Mouse (Mus musculus) left cerebral cortex, postnatal 10 days (tissue): Measurements from ENCODE around the gene Arhgap31. TPM values are rescaled to one million over a fixed set of nuclear protein-coding genes. Genes with fewer than 3 reads are reported as not detected.

Experiments used
- DNase-seq, 2 experiments: peaks; one replicate each; pipeline ENCODE4 v3.0.0; 2021 to 2022; ENCODE audit warnings: low spot score in 2 of 2, mixed read lengths in 1 of 2; ENCODE audit errors: extremely low spot score in 1 of 2
- intact Hi-C: fragments of 180-260 bp; cut with DNase I; formaldehyde crosslinking; loops from one replicate; pipeline ENCODE4 v1.15.1; 2025
- total RNA-seq, 2 experiments: library from RNA; stranded (reverse); gene quantifications; 2 replicates each; pipeline ENCODE4 v1.2.3; 2021

The Arhgap31 gene
- total RNA-seq, 2 experiments from 2014 or later = 17.7 to 18.9 TPM

DNA sequence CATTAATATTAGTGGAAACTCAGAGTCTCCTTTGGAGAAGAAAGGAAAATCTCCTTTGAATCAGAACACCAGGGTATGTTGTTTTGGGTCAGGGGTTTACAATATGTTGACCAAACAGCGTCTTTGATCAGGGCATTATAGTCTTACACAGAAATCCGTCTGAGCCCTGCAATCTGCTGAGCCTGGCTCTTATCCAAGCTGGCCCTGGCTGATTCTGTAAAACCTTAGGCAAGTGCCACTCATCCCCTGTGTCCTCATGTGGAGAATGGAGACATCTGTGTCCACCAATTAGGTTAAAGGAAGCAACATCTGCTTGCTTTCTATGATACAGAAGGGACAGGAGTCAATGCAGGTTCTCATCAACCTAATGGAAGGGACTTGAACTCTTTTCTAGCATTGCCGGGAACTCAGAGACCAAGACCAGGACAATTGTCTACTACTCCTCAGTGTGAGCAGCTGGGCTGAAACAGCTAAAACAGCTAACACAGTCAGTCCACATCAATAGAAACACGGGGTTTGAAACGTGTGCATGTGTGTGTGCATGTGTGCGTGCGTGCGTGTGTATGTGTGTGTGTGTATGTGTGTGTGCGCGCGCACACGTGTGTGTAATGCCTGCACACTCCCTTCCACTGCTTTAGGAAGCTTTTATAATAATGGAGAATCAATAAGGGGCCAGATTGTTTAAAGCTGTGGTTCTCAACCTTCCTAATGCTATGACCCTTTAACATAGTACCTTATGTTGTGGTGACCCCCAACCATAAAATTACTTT, 42.3 kb downstream of the Arhgap31 start:
- DNase-seq = no peak
- intact Hi-C loops = no loop called here

DNA sequence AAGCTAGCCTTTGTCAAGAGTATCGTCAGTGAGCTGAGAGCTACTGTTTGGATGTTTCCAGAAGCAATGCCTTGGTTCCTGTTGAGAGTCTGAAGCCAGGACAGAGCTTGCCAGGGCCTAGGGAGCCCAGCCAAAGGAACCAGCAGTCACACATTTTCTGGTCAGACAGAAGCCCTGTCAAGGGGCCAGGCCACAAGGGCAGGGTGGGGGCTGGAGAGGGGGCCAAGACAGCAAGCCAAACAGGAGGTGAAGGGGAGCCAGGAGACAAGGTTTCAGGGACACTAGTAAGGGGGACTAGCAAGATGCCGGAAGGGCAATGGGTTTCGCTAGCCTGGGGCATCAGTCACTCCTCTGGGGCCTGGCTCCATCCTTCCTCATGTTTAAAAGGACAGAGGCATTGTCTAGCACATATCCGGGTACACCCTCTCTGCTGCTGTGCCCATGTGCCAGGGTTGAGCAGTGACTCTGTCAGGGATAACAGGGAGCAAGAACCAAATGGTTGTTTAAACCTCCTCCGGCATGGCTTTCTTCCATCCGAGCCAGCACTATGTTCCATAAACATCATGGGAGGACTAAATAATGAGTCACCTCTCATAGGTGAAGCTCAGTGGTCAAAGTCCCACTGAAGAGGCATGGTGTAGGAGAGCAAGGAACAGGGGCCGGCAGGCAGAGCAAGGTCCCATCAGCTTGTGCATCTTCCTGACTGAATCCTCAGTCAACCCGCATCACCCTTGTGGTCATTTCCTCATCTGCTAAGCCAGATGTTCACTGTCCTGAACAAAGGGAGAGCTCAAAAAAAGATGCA, 44.0 kb downstream of the Arhgap31 start:
- DNase-seq = peak; percentile 34 to 53
- intact Hi-C loops = no loop called here

DNA sequence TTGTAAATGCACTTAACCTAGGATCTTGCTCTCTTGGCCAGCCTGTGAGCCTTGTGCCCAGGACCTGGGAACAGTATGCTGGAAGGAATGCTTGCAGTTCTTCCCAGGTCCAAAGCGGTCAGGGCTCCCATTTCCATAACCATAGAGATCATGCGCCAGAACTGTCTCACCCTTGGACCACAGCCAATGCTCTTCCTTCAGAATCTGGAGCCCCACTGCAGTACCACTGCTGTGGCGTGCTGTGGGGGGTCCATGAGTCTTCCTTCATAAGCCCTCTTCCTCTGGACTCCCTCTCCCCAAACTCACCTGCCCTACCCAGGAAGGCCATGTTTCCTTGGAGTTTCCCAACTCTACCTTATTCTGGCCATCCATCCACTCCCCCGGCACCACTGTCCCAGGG, 46.6 kb downstream of the Arhgap31 start:
- intact Hi-C loops = no loop called here
- DNase-seq = no peak

DNA sequence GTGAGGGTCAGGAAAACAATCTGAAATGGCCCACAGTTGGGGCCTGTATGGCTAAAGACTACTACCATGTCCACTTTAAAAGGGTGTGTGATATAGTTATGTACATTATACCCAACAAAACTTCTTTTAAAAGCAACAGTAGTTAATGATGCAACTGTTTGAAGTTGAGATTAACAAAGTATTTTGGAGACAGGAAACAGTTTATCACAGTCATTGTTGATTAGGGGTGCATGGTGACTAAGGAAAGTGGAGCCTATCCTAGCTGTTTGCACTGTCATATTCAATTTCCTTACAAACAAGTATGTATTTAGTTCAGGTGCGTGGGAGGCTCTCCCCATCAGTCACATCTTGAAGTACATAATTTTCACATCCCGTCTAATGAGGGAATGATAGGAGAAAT, 47.1 kb downstream of the Arhgap31 start:
- intact Hi-C loops = no loop called here
- no peak for DNase-seq

DNA sequence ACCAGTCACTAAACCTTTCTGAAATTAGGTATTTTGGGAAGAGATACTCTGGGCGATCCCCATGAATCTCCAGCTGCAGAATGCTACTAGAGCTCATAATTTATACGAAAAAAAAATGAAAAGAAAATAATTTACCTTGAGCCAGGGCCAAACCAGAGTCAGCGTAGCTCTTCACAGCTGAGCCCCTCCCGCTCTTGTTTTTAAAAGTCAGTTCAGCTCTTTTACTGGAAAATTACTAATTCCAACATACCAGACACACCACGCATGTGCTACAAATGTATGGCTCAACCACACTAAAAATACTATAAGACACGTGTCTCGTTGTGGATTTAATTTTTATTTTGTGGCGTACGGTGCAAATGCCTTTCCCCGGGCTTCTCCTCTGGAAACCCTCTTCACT, 50.5 kb downstream of the Arhgap31 start:
- DNase-seq = no peak
- intact Hi-C loops = no loop called here

DNA sequence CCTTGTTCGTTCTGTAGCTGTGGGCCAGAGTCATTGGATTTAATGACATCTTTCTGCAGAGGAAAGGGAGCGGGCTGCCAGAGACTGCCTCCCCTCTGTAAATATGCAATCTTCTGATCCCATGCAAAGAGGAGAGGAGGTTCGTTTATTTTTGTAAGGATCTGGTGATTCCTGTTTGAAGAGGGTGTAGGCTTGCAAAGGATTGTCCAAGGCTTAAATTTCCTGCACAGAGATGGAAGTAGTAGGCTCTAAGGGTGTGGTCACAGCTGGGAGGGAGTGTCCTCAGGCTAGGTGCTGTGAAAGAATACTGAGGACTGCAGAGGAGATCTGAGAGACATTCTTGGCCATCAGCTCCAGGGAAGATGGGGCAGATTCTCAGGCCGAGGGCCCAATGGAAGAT, 58.8 kb downstream of the Arhgap31 start:
- intact Hi-C loops = no loop called here
- DNase-seq = peak in 1 of 2 experiments; percentile 45

DNA sequence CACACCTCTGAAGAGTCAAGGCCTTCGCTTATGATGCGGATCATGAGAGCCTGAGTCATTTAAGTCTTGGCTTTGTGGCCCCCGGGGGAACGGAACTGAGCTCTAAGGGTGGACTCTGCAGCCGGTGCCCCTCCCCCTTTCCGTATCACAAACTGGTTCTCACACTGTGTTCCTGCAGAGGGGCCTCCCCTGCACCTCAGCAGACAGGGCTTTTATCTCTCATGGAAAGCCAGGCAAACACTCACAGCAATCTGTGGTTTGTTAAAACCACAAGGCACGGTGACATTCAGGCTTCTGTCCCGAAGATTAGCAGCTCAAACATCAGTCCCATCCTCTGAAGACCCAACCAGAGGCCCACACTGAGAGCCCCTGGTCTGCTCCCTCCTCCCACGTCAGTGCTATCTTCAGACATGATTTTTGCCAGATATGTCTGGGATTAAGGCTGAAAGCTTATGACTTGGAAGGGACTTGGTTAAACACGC, 59.6 kb downstream of the Arhgap31 start:
- peak in 1 of 2 experiments; percentile 72 for DNase-seq
- intact Hi-C loops = no loop called here

DNA sequence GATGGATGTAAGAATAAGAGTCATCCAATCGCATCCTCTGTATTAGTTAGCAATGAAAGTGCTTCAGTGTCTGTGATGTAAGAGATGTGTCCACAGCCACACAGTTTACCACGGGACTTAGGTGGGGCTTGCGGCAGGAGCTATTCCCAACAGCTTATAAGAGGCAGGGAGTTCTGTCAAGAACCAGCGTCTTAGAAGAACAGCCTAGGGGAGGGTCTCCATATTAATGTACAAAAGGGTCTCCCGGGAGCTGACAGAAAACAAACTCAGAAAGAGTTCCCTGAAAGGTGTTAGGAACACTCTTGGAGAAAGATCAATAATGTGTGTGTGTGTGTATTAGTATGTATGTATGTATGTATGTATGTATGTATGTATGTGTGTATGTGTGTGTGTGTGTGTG, 60.4 kb downstream of the Arhgap31 start:
- intact Hi-C loops = no loop called here
- DNase-seq = no peak

DNA sequence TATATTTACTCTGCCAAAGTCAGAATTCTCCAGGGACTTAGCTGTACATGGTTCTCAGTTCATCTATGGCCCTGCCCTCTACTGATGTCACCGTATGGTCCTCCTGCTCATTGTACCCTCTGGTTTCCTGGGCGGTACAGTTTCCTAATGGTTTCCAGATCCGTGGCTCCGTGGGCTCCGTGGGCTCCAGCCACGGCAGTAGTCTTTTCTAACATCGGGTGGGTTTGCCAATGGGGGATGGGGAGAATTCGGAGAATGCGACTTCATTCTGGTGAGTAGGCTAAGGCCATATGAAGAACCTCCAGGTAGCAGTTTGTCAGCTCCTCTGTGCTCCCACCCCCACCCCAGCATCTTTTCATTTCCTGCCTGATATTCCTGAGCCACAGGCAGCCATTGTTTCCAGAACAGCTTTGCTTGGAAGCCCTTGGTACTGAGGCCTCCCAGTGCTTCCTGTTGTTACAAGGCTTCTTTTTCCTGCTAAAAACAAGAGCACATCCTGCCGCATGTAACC, 61.3 kb downstream of the Arhgap31 start:
- peak in 1 of 2 experiments; percentile 55 for DNase-seq
- intact Hi-C loops = no loop called here

DNA sequence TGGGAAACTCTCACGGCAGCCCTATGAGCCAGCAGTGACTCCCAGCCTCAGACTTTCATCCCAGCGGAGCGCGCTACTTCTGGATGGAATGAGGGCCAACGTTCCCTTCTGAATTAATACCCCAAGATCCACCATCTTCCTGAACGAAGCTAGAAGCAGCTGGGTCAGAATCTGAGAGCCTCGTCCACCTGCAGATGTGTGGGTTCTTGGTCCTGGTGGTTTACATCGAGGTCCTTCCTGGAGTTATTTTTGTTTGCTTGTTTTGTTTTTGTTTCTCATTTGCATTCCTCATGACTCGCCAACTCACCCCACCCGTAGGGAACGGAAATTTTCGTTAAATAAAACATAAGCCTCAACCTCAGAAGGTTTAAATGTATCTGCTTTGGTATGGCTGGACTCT, 61.8 kb downstream of the Arhgap31 start:
- DNase-seq = no peak
- intact Hi-C loops = no loop called here

DNA sequence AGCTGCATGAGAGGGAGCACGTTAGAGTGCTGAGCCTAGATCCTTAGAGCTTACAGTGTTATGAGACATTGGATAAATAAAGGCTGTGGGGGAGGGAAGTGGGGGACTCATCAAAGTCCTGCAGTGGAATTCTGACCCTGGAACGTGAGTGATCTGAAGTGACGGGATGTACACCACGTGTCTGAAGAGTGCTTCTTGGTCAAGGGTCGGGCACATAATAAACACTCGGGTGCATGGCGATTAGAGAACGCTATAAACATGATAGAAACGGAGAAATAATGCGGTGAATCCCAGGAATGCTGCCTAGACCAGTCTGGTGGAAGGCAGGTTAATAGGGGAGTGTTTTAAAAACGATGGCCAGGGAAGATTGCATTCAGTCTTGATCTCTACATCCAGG, 63.6 kb downstream of the Arhgap31 start:
- intact Hi-C loops = no loop called here

DNA sequence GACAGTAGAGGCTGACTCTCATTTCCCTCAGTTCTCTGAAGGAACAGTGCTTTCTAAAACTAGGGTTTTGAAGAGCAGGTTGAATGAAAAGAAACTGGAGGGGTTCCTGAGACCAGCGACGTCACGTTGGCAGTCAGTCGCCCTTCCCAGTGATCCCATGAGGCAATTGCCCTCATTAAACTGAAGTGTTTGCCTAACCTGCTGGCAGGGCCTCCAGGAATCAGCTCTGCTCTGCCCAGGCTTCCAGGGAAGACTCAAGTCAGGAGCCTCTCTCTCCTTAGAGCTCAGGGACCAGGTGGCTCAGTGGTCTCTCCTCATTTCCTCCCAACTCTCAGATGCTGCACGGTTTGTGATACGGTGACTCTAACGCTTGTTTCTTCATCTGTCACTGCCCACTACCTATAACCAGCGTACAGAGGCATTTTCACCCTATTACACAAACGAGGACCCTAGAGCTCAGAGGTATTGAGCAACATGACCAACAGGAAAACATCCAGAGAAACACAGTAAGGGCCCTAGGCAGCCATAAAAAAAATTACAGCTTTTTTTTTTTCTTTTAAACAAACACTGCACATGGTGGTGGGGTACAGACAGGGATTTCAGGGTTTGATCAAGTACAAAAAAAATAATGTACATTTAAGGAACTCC, 64.2 kb downstream of the Arhgap31 start:
- no peak for DNase-seq
- intact Hi-C loops = no loop called here

More for the DNA sequence above, 63.6 kb downstream of the Arhgap31 start:
- DNase-seq = no peak

DNA sequence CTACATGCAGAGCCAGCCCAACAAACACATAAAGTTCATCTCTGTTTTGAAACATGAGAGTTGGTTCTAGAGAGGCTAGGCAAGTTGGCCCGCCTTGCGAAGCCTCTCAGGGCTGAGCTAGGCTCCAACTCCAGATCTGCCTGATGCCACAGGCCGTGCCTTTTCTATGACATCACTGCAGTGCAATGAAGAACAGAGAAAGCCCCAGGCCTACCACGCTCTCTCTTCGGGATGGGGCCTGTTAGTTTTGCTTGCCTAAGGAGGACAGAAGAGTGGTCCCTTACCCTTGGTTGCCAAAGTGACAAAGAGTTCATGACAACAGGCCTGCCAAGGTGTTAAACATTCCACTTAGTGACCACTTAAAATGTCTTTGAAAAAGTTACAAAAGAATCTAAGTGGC, 64.9 kb downstream of the Arhgap31 start:
- intact Hi-C loops = no loop called here
- DNase-seq = no peak

DNA sequence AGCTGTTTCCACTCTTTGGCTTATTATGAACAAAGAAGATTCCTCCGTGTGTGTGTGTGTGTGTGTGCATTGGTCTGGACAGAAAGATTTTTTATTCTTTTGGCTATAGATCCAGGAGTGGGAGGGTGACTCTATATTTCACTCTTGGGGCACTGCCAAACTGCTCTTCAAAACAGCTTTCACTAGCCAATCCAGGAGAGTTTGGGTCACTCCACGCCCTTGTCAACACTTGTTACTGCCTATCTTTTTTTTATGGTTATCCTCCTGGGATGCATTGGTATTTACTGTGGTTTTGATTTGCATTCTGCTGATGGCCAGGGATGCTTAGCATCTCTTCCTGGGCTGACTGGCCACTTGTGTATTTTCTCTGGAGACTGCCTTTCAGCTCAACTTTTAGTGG, 68.6 kb downstream of the Arhgap31 start:
- no peak for DNase-seq
- intact Hi-C loops = no loop called here

DNA sequence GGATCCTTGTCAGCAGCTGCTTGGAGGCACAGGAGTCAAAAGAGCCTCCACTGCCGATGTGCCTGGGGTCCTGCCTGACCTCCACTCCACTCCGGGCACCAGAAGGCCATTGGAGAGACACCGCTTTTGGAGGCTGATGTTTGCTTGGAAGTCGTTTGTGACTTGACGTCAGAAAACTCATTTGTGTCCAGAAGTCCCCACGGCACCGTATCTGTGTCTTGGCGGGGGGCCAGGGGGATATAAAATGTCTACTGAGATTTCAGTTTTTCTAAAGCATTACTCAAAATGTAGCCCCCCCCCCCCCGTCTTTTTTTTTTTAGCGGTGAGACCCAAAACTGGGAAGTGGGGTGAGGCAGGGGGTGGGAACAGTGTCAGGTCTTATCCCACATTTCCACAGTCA, 76.0 kb downstream of the Arhgap31 start:
- DNase-seq = no peak
- intact Hi-C loops = loop anchor here (10.0 kb wide), 1 partner anchor 68 kb away; no protein-coding TSS in a partner anchor

DNA sequence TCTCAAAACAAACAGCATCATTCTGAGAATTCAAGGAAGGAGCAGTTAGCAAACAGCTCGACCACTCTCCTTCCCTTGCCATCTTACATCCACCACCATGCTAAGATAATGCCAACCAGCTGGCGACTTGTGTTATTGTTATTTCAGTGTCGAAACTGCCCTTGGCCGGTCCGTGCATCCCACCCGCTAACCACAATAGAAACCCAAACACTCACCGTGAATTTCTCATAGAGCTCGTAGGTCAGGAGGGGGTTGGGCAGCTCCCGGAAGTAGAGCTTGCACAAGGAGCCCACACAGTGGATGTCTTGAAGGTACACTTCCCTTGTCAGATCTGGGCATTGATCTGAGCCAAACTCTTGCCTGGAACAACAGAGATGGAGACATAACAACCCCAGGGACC, 76.4 kb downstream of the Arhgap31 start:
- intact Hi-C loops = loop anchor here (10.0 kb wide), 1 partner anchor 68 kb away; no protein-coding TSS in a partner anchor
- DNase-seq = peak in 1 of 2 experiments; percentile 41

DNA sequence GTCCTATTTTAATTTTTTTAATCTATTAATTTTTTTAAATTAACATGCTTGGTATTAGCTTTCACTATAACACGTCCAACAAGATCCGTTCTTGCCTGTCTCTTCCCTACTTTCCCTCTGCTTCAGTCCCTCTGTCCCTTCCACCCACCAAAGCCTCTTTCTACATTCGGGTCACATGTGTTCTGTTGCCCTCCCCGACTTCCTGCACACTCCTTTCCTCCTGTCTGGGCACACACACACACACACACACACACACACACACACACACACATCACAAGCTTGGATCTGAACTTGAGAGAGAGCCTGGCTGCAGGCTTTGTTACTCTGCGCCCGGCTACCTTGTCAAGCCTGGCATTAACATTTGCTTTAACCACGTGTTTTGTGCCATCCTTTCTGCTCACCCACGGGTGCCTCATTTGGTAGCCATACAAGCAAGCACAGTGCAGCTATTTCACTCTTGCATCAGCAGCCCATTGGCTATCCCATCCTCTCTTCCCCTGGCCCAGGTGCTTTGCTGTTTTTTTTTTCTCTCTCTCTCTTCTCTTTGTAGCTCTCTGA, 77.2 kb downstream of the Arhgap31 start:
- no peak for DNase-seq
- intact Hi-C loops = loop anchor here (10.0 kb wide), 1 partner anchor 69 kb away; no protein-coding TSS in a partner anchor

DNA sequence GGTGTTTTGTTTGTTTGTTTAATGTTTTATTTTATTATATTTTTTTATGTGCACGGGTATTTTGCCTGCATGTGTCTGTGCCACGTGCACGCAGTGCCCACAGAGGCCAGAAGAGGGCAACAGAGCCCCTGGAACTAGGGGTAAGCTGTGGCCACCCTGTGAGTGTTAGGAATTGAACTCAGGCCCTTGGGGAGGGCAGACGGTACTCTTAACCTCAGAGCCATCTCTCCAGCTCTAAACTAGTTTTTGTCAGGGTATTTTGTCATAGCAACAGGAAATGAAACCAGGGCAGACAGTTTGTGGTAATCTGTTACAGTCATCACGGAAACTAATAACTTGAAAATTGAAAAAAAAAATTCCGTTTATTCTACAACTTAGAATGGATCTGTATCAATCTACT, 80.9 kb downstream of the Arhgap31 start:
- intact Hi-C loops = loop anchor here (10.0 kb wide), 1 partner anchor 73 kb away; no protein-coding TSS in a partner anchor
- peak in 1 of 2 experiments; percentile 74 for DNase-seq
